Mouse (Mus musculus): ENCODE measurements around the gene Rsrp1. TPM values are rescaled to one million over a fixed set of nuclear protein-coding genes. Genes with fewer than 3 reads are reported as not detected.

Gene Rsrp1
- polyA plus RNA-seq (2014; fragmentation: Illumina TruSeq; extraction: RNeasy Lipid Tissue Mini Kit (QIAGEN cat#74804); ENCODE audit: low read depth, low replicate concordance): 545 TPM

GRCm38 (mm10) chr4:134923258-134924018 lies at the start of gene Rsrp1:
Gene Rsrp1 (plus strand): TSS chr4:134923592.

GRCm38 (mm10) chr4:134914864-134915209 lies 8.6 kb upstream of the Rsrp1 start, which contains the start of gene Tmem50a:
Gene Tmem50a (minus strand): TSS chr4:134915024.

GRCm38 (mm10) chr4:134930684-134931481 lies 7.5 kb downstream of the Rsrp1 start, which contains the start of gene Syf2:
Gene Syf2 (plus strand): TSS chr4:134930898.

Other genes with a start within 250 kb of the Rsrp1 start
- gene Man1c1, start 219.3 kb upstream of the Rsrp1 start, polyA plus RNA-seq (2014; fragmentation: Illumina TruSeq; extraction: RNeasy Lipid Tissue Mini Kit (QIAGEN cat#74804); ENCODE audit: low read depth, low replicate concordance): 2.1 TPM
- 1.0 TPM for gene Ldlrap1, start 155.6 kb upstream of the Rsrp1 start, polyA plus RNA-seq (2014; fragmentation: Illumina TruSeq; extraction: RNeasy Lipid Tissue Mini Kit (QIAGEN cat#74804); ENCODE audit: low read depth, low replicate concordance)
- 26.3 TPM for gene Maco1, start 70.2 kb upstream of the Rsrp1 start, polyA plus RNA-seq (2014; fragmentation: Illumina TruSeq; extraction: RNeasy Lipid Tissue Mini Kit (QIAGEN cat#74804); ENCODE audit: low read depth, low replicate concordance)
- gene Rhd, start 59.1 kb upstream of the Rsrp1 start, polyA plus RNA-seq (2014; fragmentation: Illumina TruSeq; extraction: RNeasy Lipid Tissue Mini Kit (QIAGEN cat#74804); ENCODE audit: low read depth, low replicate concordance): not detected
- gene Tmem50a, start 8.6 kb upstream of the Rsrp1 start, polyA plus RNA-seq (2014; fragmentation: Illumina TruSeq; extraction: RNeasy Lipid Tissue Mini Kit (QIAGEN cat#74804); ENCODE audit: low read depth, low replicate concordance): 19.7 TPM
- gene Syf2, start 7.3 kb downstream of the Rsrp1 start, polyA plus RNA-seq (2014; fragmentation: Illumina TruSeq; extraction: RNeasy Lipid Tissue Mini Kit (QIAGEN cat#74804); ENCODE audit: low read depth, low replicate concordance): 62.5 TPM
- 0.12 TPM for gene Runx3, start 197.1 kb downstream of the Rsrp1 start, polyA plus RNA-seq (2014; fragmentation: Illumina TruSeq; extraction: RNeasy Lipid Tissue Mini Kit (QIAGEN cat#74804); ENCODE audit: low read depth, low replicate concordance)